Mouse (Mus musculus) kidney, embryonic 15.5 days (tissue): ENCODE measurements around the gene Ppm1b. TPM values are rescaled to one million over a fixed set of nuclear protein-coding genes. Genes with fewer than 3 reads are reported as not detected.
A peak's percentile ranks its signal among the peaks of the same experiment; 100 is the strongest.

ENCODE experiments used
- ATAC-seq: fragments of 200-750 bp; cut with Nextera tagmentation; replicated peaks from 2 replicates; pipeline ENCODE4 v1.8.0; 2017; ENCODE audit warnings: moderate TSS enrichment; ENCODE audit not compliant: low FRiP score
- H3K27ac ChIP-seq: fragments of 300-500 bp; sonication (generic); 2 replicates; pipeline ENCODE4 v1.5.1; 2015; ENCODE audit warnings: mild to moderate bottlenecking, inconsistent platforms
- H3K27me3 ChIP-seq: fragments of 300-500 bp; sonication (generic); 2 replicates; pipeline ENCODE4 v1.6.1; 2015; ENCODE audit warnings: inconsistent platforms
- H3K36me3 ChIP-seq: fragments of 300-500 bp; sonication (generic); 2 replicates; pipeline ENCODE4 v1.6.1; 2015; ENCODE audit warnings: inconsistent platforms
- H3K4me1 ChIP-seq: fragments of 300-500 bp; sonication (generic); 2 replicates; pipeline ENCODE4 v1.6.1; 2015; ENCODE audit warnings: inconsistent platforms
- H3K4me2 ChIP-seq: fragments of 300-500 bp; sonication (generic); 2 replicates; pipeline ENCODE4 v1.6.1; 2015; ENCODE audit warnings: moderate library complexity, mild to moderate bottlenecking, inconsistent platforms
- H3K4me3 ChIP-seq: fragments of 300-500 bp; sonication (generic); replicated peaks from 2 replicates; pipeline ENCODE4 v1.5.1; 2015; ENCODE audit warnings: mild to moderate bottlenecking, inconsistent platforms
- H3K9ac ChIP-seq: fragments of 300-500 bp; sonication (generic); 2 replicates; pipeline ENCODE4 v1.6.1; 2015; ENCODE audit warnings: mild to moderate bottlenecking, inconsistent platforms
- H3K9me3 ChIP-seq: fragments of 300-500 bp; sonication (generic); replicated peaks from 2 replicates; pipeline ENCODE4 v1.6.1; 2016; ENCODE audit warnings: inconsistent platforms
- WGBS: fragments of 180-500 bp; shearing (Covaris S2); methylation state at CpG from one replicate; pipeline ENCODE4 v1.1.7; 2015; ENCODE audit warnings: mixed read lengths; 5-methylcytosine and 5-hydroxymethylcytosine counted together
- polyA plus RNA-seq: library from polyadenylated mRNA; unstranded; fragments of >200 nt; fragmentation: Nextera tagmentation; extraction: Ambion mirVana; gene quantifications from 2 replicates; pipeline ENCODE4 v1.2.1, GENCODE M21; 2015

Gene Ppm1b
- polyA plus RNA-seq, 1 experiment from 2014 or later: 73.4 TPM

DNA sequence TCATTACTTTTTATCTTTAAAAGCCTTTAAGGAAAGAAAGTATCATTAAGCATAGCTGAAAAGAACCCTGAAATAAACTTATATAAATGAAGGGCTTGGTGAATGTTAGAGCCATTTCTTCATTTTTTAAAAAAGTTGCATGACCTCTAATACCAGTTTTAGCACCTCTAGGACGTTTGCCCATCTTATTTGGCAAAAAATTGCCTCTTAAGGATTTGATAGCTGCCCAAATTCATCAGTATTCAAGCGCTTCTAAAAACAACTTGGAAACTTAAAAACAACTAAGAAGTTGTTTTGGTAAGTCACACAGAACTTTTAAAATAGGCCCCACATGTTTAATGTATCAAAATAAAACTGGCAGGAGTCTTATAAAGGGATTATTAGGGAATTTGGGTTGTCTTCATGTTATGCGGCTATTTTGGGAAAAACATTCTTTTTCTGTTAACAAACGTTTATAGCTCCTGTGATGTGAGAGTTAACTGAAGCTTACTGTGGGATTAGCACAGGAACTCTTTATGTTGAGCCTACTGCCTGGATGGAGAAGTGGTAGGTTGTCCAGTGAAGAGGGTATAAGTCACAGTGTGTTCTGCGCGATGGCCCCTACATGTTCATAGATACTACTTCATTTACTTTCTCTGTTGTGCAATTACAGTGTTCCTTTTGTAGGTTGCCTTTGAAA, 2.6 kb downstream of the Ppm1b start:
- Histone ChIP-seq H3K27me3 (no peaks in the 10 kb centered on the region), H3K4me3 (peak overlapping the region; percentile 97), H3K4me2 (peak overlapping the region; percentile 63), H3K27ac (no peak overlapping the region), H3K9ac (peak overlapping the region; percentile 98), H3K4me1 (peaks cover 26% of the 10 kb centered on the region), H3K9me3 (no peaks in the 10 kb centered on the region), H3K36me3 (no peaks in the 10 kb centered on the region)
- no peak for ATAC-seq
- WGBS: 26% methylated on average over 6 of the region's 6 CpGs

DNA sequence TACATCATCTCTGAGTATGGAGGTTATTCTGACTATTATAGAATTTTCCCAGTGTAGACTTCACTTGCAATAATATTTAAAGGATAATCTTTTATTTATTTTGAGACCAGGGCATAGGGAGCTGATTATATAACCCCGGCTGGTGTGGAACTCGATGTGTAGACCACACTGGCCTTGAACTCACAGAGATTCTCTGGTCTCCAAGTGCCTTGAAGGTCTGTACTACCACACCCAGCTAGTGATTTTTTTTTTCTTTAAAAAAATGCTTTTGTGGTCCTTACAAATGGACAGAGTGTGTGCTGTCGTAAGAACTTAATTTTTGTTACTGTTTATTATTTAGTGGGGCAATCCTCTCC, 3.1 kb downstream of the Ppm1b start:
- ATAC-seq: no peak
- peak overlapping the region; percentile 97 for H3K4me3 ChIP-seq
- H3K36me3 ChIP-seq: no peaks in the 10 kb centered on the region
- H3K27ac ChIP-seq: no peak overlapping the region
- no peaks in the 10 kb centered on the region for H3K27me3 ChIP-seq
- peak overlapping the region; percentile 98; the same call in 1 of the 2 replicates for H3K9ac ChIP-seq
- peak overlapping the region; percentile 63 for H3K4me2 ChIP-seq
- peaks cover 26% of the 10 kb centered on the region for H3K4me1 ChIP-seq
- 55% methylated on average over 3 of the region's 3 CpGs for WGBS
- H3K9me3 ChIP-seq: no peaks in the 10 kb centered on the region

- Histone ChIP-seq H3K9ac (no peak overlapping the region), H3K4me3 (peak overlapping the region; percentile 97)
- ATAC-seq: no peak
Observed at GRCm38 (mm10) chr17:84960136-84960535, 3.6 kb downstream of the Ppm1b start.

DNA sequence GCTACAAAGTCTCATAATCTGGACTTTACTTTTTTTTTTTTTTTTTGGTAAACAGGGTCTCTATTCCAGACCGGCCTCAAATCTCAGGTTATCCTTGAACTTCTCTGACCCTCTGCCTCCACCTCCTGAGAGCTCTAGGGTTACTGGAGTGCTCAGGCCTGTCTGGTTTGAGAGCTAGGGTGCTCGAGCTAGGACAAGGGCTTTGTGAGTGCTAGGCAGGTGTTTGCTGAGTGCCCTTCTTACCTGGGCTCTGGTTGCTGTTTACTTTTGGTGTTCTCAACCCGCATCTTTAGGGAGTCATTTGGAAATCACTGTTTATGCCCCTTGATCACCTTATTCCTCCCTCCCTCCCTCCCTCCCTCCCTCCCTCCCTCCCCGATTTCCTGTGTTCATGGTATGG, 5.5 kb downstream of the Ppm1b start:
- no peak for ATAC-seq
- no peaks in the 10 kb centered on the region for H3K9me3 ChIP-seq

More at GRCm38 (mm10) chr17:84960136-84960535, 3.6 kb downstream of the Ppm1b start:
- Histone ChIP-seq H3K9me3 (no peaks in the 10 kb centered on the region), H3K4me1 (peaks cover 26% of the 10 kb centered on the region), H3K27me3 (no peaks in the 10 kb centered on the region), H3K4me2 (peak overlapping the region; percentile 63), H3K36me3 (peaks cover 4% of the 10 kb centered on the region; the same call in 1 of the 2 replicates), H3K27ac (no peak overlapping the region)
- 63% methylated on average over 4 of the region's 4 CpGs for WGBS

GRCm38 (mm10) chr17:84963651-84964050, 7.1 kb downstream of the Ppm1b start:
- Histone ChIP-seq H3K27ac (no peak overlapping the region), H3K9ac (no peak overlapping the region), H3K4me1 (peaks cover 20% of the 10 kb centered on the region), H3K27me3 (no peaks in the 10 kb centered on the region), H3K36me3 (peaks cover 11% of the 10 kb centered on the region), H3K4me2 (no peak overlapping the region), H3K4me3 (no peak overlapping the region), H3K9me3 (no peaks in the 10 kb centered on the region)
- 83% methylated on average over 6 of the region's 6 CpGs for WGBS
- ATAC-seq: no peak

More for the DNA sequence above, 5.5 kb downstream of the Ppm1b start:
- Histone ChIP-seq H3K36me3 (peaks cover 11% of the 10 kb centered on the region), H3K27me3 (no peaks in the 10 kb centered on the region), H3K4me2 (no peak overlapping the region), H3K4me3 (no peak overlapping the region), H3K9ac (no peak overlapping the region), H3K27ac (no peak overlapping the region), H3K4me1 (peaks cover 19% of the 10 kb centered on the region)
- WGBS: 69% methylated on average over 4 of the region's 4 CpGs

GRCm38 (mm10) chr17:84966231-84966630, 9.7 kb downstream of the Ppm1b start:
- Histone ChIP-seq H3K4me3 (no peak overlapping the region), H3K27ac (no peak overlapping the region), H3K4me2 (no peak overlapping the region), H3K9me3 (no peaks in the 10 kb centered on the region), H3K36me3 (peaks cover 11% of the 10 kb centered on the region), H3K27me3 (no peaks in the 10 kb centered on the region), H3K9ac (no peak overlapping the region), H3K4me1 (peaks cover 10% of the 10 kb centered on the region; the same call in 1 of the 2 replicates)
- 88% methylated on average over 1 of the region's 1 CpGs for WGBS
- no peak for ATAC-seq

- H3K27ac ChIP-seq: no peak overlapping the region
- no peak overlapping the region for H3K4me3 ChIP-seq
- H3K9ac ChIP-seq: no peak overlapping the region
- no peak overlapping the region for H3K4me2 ChIP-seq
- H3K36me3 ChIP-seq: peaks cover 11% of the 10 kb centered on the region
- peaks cover 7% of the 10 kb centered on the region; the same call in 1 of the 2 replicates for H3K4me1 ChIP-seq
- ATAC-seq: no peak
- H3K27me3 ChIP-seq: no peaks in the 10 kb centered on the region
- 81% methylated on average over 1 of the region's 1 CpGs for WGBS
- H3K9me3 ChIP-seq: no peaks in the 10 kb centered on the region
Observed at GRCm38 (mm10) chr17:84967045-84967444, 10.5 kb downstream of the Ppm1b start.

DNA sequence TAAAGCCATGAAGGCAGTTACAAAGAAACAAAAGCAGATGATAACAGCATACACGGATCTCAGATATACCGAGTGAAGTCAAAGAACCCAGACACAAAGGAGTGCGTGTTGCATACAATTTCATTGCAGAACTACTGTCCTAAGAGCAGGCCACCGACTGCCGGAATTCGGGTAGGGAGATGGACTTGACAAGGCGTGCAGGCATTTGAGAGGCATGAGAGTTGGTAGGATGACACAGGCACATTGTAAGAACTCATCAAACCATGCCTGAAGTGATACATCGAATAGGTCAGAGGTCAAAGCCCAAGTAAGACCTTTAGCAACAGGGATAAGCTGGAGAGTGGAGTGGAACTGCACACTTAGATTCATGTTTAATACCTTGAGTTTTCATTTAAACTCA, 13.4 kb downstream of the Ppm1b start:
- no peak overlapping the region for H3K27ac ChIP-seq
- H3K9ac ChIP-seq: no peak overlapping the region
- 86% methylated on average over 8 of the region's 8 CpGs for WGBS
- H3K36me3 ChIP-seq: peaks cover 10% of the 10 kb centered on the region
- H3K4me3 ChIP-seq: no peak overlapping the region
- no peaks in the 10 kb centered on the region for H3K27me3 ChIP-seq
- no peaks in the 10 kb centered on the region for H3K9me3 ChIP-seq
- ATAC-seq: no peak
- H3K4me1 ChIP-seq: peaks cover 16% of the 10 kb centered on the region
- H3K4me2 ChIP-seq: no peak overlapping the region

- no peak overlapping the region for H3K4me3 ChIP-seq
- H3K9me3 ChIP-seq: no peaks in the 10 kb centered on the region
- H3K4me2 ChIP-seq: no peak overlapping the region
- no peak for ATAC-seq
- H3K27ac ChIP-seq: no peak overlapping the region
- WGBS: 88% methylated on average over 1 of the region's 1 CpGs
- peaks cover 19% of the 10 kb centered on the region for H3K4me1 ChIP-seq
- H3K9ac ChIP-seq: no peak overlapping the region
- H3K27me3 ChIP-seq: no peaks in the 10 kb centered on the region
- H3K36me3 ChIP-seq: peaks cover 17% of the 10 kb centered on the region
Observed at GRCm38 (mm10) chr17:84981721-84982120, 25.2 kb downstream of the Ppm1b start.

DNA sequence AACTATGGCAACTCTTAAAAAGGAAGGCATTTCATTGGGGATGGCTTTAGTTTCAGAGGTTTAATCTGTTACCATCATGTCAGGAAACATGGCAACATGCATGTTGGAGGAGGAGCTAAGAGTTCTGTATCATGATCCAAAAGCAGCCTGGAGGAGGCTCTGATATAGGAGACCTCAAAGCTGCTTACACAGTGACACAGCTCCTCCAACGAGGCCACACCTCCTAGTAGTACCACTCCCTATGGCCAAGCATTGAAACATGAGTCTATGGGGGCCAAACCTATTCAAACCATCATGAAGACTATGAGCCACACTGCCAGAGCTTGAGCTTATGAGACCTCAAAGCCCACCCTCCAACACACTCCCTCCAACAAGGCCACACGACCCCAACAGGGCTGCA, 26.2 kb downstream of the Ppm1b start:
- H3K27ac ChIP-seq: no peak overlapping the region
- H3K9me3 ChIP-seq: no peaks in the 10 kb centered on the region
- ATAC-seq: no peak
- 74% methylated on average over 2 of the region's 2 CpGs for WGBS
- no peak overlapping the region for H3K4me3 ChIP-seq
- peaks cover 9% of the 10 kb centered on the region; the same call in 1 of the 2 replicates for H3K36me3 ChIP-seq
- no peak overlapping the region for H3K9ac ChIP-seq
- no peak overlapping the region for H3K4me2 ChIP-seq
- H3K4me1 ChIP-seq: peaks cover 19% of the 10 kb centered on the region
- no peaks in the 10 kb centered on the region for H3K27me3 ChIP-seq

GRCm38 (mm10) chr17:84986368-84986767, 29.8 kb downstream of the Ppm1b start:
- no peaks in the 10 kb centered on the region for H3K9me3 ChIP-seq
- no peak overlapping the region for H3K9ac ChIP-seq
- no peaks in the 10 kb centered on the region for H3K27me3 ChIP-seq
- peaks cover 24% of the 10 kb centered on the region for H3K4me1 ChIP-seq
- 42% methylated on average over 5 of the region's 5 CpGs for WGBS
- H3K4me2 ChIP-seq: no peak overlapping the region
- no peak overlapping the region for H3K27ac ChIP-seq
- H3K36me3 ChIP-seq: no peaks in the 10 kb centered on the region
- no peak overlapping the region for H3K4me3 ChIP-seq
- 0 out of 2 replicates have a peak, but pooled peaks have one; percentile 43 for ATAC-seq

DNA sequence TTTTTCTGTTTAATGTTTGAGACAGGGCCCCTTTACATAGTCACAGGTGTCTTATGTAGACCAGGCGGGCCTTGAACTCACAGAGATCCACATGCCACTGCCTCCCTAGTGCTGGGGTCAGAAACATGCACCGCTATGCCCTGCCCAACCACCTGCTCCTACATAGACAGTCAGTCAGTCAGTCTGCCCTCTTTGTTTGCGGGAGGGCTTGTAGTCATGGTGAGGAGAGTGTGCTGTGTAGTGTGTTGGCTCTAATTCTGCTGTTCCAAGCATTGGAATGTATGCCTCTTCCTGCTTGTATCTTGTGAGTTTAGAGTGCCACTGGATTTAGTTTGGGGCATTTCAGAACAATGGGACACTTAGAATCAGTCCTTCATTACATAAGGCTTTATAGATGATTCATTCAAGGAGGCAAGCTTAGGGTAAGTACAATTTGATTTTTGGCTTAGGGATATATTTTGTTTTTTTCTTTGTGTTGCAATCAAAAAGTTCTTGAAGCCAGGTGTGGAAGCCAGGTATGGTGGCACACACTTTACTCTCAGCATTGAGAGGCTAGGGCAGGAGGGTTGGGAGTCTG, 31.4 kb downstream of the Ppm1b start:
- Histone ChIP-seq H3K27ac (no peak overlapping the region), H3K9ac (no peak overlapping the region), H3K4me2 (no peak overlapping the region), H3K4me3 (no peak overlapping the region), H3K4me1 (peaks cover 24% of the 10 kb centered on the region), H3K27me3 (no peaks in the 10 kb centered on the region), H3K36me3 (no peaks in the 10 kb centered on the region), H3K9me3 (no peaks in the 10 kb centered on the region)
- ATAC-seq: no peak
- WGBS: 88% methylated on average over 3 of the region's 3 CpGs
